Mouse (Mus musculus): ENCODE results near the gene Dlgap4. TPM values are rescaled to one million over a fixed set of nuclear protein-coding genes. Genes with fewer than 3 reads are reported as not detected.
A peak's percentile ranks its signal among the peaks of the same experiment; 100 is the strongest.

Dlgap4 gene
- polyA plus RNA-seq, 1 experiment from 2014 or later = 317 TPM

DNA sequence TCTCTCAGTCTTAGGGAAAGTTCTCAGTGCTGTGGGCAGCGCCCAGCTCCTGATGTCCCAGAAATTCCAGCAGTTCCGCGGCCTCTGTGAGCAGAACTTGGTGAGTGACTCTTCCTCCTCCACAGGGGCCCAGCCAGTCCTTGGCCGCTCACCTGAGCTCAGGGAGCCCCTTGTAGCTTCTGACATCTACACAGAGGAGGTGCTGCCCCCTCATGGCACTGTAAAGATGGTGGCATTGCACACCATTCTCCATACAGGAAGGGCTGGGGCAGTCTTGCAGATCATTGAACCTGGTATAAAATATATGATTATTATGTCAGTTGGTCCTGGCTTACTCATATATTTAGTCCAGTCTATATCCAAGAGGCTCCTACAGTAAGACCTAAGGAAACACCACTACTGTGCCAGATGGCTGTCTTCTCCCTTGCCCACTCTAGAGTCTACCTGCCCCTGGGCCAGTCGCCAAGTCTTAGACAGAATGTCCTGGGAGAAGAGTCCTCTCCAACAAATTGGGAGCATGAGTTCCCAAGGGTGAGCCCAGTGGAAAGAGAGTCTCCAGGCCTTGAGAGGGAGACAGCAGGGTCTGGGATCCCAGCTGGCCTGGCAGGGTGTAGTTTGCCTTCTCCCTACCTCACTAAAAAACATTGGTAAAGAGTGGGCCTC is 147.5 kb downstream of the Dlgap4 start:
- ATAC-seq (replicated peaks) = no peak; the same call in 1 of the 2 replicates
- Histone ChIP-seq H3K9me3 (no peaks in the 10 kb centered on the region), H3K36me3 (peaks cover 81% of the 10 kb centered on the region), H3K4me1 (no peaks in the 10 kb centered on the region), H3K9ac (replicated peaks) (no peak overlapping the region), H3K27me3 (no peaks in the 10 kb centered on the region), H3K4me2 (replicated peaks) (no peak overlapping the region), H3K4me3 (no peak overlapping the region), H3K27ac (replicated peaks) (no peak overlapping the region)
- 92% methylated on average over 5 of the region's 5 CpGs for WGBS

DNA sequence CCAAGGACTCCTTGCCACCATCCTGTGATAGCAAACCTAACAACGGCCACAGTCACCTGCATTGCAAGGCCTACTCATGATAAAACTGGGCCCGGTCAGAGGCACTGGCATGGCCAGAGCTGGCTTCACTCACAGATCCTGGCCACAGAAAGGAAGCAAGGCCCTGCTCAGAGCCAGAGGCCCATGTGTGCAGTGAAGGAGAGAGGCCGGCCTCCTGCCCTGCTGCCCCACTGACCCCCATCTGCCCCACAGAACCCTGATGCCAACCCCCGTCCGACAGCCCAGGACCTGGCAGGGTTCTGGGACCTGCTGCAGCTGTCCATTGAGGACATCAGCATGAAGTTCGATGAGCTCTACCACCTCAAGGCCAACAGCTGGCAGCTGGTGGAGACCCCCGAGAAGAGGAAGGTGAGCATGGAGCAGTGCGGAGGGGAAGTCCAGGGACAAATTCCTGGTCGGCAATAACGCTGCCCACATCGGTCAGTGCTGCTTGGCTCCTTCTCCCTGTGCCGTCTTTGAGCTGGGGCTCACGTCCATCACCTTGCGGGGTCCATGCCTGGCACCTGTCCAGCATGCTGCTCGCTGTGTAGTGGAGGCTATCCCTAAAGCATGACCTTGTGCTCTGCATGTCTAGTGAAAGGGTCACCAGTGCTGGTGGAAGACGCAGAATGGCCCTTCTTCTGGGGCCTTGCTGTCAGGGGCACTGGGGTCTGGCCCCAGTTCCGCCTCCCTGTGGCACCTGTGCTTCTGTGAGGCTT is 148.2 kb downstream of the Dlgap4 start:
- 95% methylated on average over 17 of the region's 17 CpGs for WGBS
- Histone ChIP-seq H3K9me3 (no peaks in the 10 kb centered on the region), H3K27ac (replicated peaks) (no peak overlapping the region), H3K4me2 (replicated peaks) (no peak overlapping the region), H3K4me1 (0 out of 2 replicates have a peak, but pooled peaks cover 4% of the 10 kb centered on the region), H3K9ac (replicated peaks) (no peak overlapping the region), H3K27me3 (no peaks in the 10 kb centered on the region), H3K4me3 (no peak overlapping the region), H3K36me3 (peaks cover 74% of the 10 kb centered on the region)
- ATAC-seq (replicated peaks) = no peak

DNA sequence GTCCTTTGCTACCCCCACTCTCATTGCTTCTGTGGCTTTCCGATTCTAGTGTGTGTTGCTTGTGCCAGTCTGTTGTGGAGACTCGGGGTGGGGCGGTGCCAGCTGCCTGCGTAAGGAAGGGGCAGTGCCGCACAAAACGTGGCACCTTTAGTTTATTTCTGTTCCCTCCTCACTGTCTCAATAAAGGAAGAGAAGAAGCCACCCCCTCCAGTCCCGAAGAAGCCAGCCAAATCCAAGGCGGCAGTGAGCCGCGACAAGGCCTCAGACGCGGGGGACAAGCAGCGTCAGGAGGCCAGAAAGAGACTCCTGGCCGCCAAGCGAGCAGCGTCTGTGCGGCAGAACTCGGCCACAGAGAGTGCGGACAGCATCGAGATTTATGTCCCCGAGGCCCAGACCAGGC is 149.0 kb downstream of the Dlgap4 start:
- Histone ChIP-seq H3K9ac (replicated peaks) (no peak overlapping the region), H3K27ac (replicated peaks) (no peak overlapping the region), H3K4me2 (replicated peaks) (no peak overlapping the region), H3K27me3 (no peaks in the 10 kb centered on the region), H3K4me3 (no peak overlapping the region), H3K4me1 (0 out of 2 replicates have a peak, but pooled peaks cover 6% of the 10 kb centered on the region), H3K36me3 (peaks cover 66% of the 10 kb centered on the region), H3K9me3 (no peaks in the 10 kb centered on the region)
- ATAC-seq (replicated peaks) = no peak
- WGBS = 89% methylated on average over 21 of the region's 21 CpGs

DNA sequence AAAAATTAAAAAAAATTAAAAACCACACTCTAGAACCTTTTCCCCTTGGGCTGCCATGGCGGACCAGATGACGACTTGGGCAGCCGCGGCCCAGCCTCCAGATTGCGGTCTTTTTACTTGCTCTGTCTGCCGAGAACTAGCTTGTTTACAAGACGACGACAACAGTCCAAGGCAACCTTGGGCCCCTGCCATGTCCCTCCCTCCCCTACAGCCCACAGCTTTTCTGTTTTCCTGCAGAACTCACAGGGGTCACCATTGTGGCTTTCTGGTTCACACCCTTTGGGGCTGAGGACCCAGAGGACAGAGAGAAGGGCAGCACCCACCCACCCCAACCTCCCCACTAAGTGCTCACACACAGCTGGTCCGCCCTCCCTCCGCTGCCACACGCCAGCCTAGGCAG is 149.6 kb downstream of the Dlgap4 start:
- Histone ChIP-seq H3K27ac (replicated peaks) (no peak overlapping the region; the same call in 1 of the 2 replicates), H3K4me1 (0 out of 2 replicates have a peak, but pooled peaks cover 6% of the 10 kb centered on the region), H3K27me3 (no peaks in the 10 kb centered on the region), H3K9ac (replicated peaks) (no peak overlapping the region), H3K4me3 (no peak overlapping the region), H3K4me2 (replicated peaks) (no peak overlapping the region), H3K36me3 (peaks cover 60% of the 10 kb centered on the region), H3K9me3 (no peaks in the 10 kb centered on the region)
- WGBS = 76% methylated on average over 11 of the region's 11 CpGs
- ATAC-seq (replicated peaks) = no peak

DNA sequence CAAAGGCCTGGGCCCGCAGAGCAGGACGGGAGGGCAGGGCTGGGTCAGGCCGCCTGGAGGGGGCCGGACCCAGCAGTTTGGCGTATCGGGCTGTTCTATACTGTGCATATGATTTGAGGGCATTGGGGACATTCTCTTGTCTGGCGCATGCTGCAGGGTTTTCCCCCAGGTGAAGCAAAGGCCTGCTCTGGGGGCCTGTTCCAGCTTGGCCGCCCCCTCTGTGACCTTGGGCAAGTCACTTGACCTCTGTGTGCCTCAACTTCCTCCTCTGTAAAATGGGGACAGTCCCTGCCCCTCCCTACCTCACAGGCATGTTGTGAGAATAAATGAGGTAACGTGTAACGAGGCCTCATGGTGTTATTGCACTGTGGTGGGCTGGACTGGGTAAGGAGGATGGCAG is 150.5 kb downstream of the Dlgap4 start:
- WGBS = 94% methylated on average over 10 of the region's 10 CpGs
- Histone ChIP-seq H3K9ac (replicated peaks) (no peak overlapping the region), H3K4me2 (replicated peaks) (no peak overlapping the region), H3K27ac (replicated peaks) (no peak overlapping the region), H3K36me3 (peaks cover 50% of the 10 kb centered on the region), H3K4me3 (no peak overlapping the region), H3K9me3 (no peaks in the 10 kb centered on the region), H3K27me3 (no peaks in the 10 kb centered on the region), H3K4me1 (0 out of 2 replicates have a peak, but pooled peaks cover 6% of the 10 kb centered on the region)
- ATAC-seq (replicated peaks) = no peak

DNA sequence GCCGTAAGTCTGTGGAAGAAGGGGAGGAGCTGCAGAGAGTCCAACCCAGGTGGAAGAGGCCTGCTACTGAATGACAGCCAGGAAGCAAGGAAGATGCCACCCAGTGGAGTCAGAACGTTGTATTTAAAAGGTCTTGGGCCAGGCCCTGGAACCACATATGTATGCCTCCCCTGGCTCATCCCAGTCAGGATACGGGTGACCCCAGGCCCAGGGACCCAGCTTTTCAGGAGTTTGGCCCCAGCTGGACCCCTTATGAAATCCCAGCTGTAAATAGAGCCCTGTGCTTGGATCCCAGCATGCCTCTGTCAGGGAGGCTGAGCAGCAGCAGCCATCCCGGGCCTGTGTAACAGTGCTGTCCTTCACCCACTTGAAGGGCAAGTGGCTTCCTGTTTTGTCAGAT is 151.2 kb downstream of the Dlgap4 start:
- Histone ChIP-seq H3K4me2 (replicated peaks) (no peak overlapping the region), H3K36me3 (peaks cover 43% of the 10 kb centered on the region), H3K4me3 (no peak overlapping the region), H3K27ac (replicated peaks) (no peak overlapping the region; the same call in 1 of the 2 replicates), H3K9me3 (no peaks in the 10 kb centered on the region), H3K27me3 (no peaks in the 10 kb centered on the region), H3K9ac (replicated peaks) (no peak overlapping the region), H3K4me1 (0 out of 2 replicates have a peak, but pooled peaks cover 6% of the 10 kb centered on the region)
- WGBS = 77% methylated on average over 4 of the region's 4 CpGs
- ATAC-seq (replicated peaks) = no peak

DNA sequence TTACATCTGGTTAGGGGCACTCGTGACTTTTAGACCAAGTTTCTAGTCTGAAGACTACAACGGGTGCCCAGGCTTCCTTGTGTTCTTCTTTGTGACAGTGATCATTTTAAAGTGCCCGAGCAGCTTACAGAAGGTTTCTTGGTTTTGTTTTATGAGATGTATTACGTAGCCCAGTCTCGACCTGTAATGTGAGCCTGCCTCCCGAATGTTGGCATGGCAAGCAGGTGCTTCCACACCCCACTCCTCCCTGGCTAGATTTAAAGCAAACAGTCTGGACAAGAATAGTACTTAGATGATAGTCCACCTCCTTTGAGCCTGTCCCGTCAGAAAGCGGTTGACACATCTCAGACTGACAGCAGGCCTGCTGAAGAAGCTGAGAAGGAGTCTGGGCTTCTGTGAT is 152.1 kb downstream of the Dlgap4 start:
- no peak overlapping the region for H3K4me2 ChIP-seq (replicated peaks)
- H3K27ac ChIP-seq (replicated peaks) = no peak overlapping the region
- H3K9ac ChIP-seq (replicated peaks) = no peak overlapping the region
- 0 out of 2 replicates have a peak, but pooled peaks cover 6% of the 10 kb centered on the region for H3K4me1 ChIP-seq
- no peak overlapping the region for H3K4me3 ChIP-seq
- no peaks in the 10 kb centered on the region for H3K27me3 ChIP-seq
- peaks cover 35% of the 10 kb centered on the region for H3K36me3 ChIP-seq
- no peak for ATAC-seq (replicated peaks)
- 88% methylated on average over 8 of the region's 8 CpGs for WGBS
- no peaks in the 10 kb centered on the region for H3K9me3 ChIP-seq

DNA sequence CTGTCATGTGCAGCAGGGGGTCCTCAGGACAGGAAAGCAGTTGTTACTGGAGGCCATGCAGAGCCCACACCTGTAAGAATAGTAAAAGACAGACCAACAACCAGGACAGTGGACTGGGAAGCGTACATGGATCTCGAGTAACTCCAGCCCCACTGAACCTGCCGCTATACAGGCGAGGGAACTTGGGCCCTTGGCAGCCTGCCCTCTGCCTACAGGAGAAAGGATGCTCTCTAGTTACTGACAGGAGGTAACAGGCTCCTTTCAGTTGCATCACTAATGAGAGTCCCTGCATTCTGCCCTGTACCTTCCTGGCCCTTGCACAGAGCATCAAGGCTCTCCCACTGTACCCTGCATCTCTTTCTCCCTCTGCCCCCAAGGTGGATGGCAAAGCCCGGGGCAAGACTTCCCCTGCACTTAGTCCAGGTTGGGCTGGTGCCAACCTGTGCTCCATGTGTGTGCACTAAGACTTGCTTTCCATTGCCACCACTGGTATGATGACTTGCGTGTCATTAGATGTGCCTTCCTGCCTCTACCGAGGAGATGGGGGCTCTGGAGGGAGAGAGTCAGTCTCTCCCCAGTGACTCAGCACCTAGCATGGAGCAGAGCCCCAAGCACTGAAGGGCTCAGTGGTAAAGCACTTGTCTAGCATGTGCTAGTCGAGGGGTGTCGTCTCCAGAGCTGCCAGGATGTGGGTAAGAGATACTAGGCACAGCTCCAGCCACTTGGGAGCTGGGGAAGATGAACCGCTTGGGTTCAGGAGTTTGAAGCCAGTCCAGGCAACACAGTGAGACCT is 152.9 kb downstream of the Dlgap4 start:
- Histone ChIP-seq H3K27ac (replicated peaks) (no peak overlapping the region), H3K4me1 (0 out of 2 replicates have a peak, but pooled peaks cover 6% of the 10 kb centered on the region), H3K4me2 (replicated peaks) (no peak overlapping the region), H3K9ac (replicated peaks) (no peak overlapping the region), H3K36me3 (peaks cover 26% of the 10 kb centered on the region), H3K4me3 (no peak overlapping the region), H3K27me3 (no peaks in the 10 kb centered on the region), H3K9me3 (no peaks in the 10 kb centered on the region)
- 56% methylated on average over 10 of the region's 10 CpGs for WGBS
- no peak; the same call in 1 of the 2 replicates for ATAC-seq (replicated peaks)

DNA sequence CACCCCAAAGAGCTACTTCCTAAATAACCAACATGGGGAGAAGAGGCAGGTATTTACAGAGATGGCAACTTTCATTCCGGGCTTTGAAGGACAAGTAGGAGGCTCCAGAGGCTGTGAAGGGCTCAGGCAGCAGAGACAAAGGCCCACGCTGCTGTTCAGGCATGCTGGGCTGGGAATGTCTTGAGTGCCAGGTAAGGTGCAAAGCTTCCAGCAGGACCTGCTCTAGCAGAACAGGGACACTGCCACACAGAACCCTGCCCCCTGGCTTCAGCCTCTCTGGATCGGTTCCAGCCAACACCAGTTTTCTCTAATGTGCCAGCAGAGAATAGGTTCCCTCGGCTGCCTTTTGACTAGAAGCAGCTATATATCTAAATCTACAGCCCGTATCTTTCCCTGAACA is 153.6 kb downstream of the Dlgap4 start:
- Histone ChIP-seq H3K9me3 (no peaks in the 10 kb centered on the region), H3K27me3 (no peaks in the 10 kb centered on the region), H3K4me1 (0 out of 2 replicates have a peak, but pooled peaks cover 6% of the 10 kb centered on the region), H3K27ac (replicated peaks) (peak overlapping the region; percentile 51; the same call in 1 of the 2 replicates), H3K9ac (replicated peaks) (no peak overlapping the region), H3K4me2 (replicated peaks) (no peak overlapping the region), H3K4me3 (no peak overlapping the region), H3K36me3 (peaks cover 20% of the 10 kb centered on the region)
- 0 out of 2 replicates have a peak, but pooled peaks have one; percentile 7 for ATAC-seq (replicated peaks)
- 67% methylated on average over 5 of the region's 5 CpGs for WGBS

DNA sequence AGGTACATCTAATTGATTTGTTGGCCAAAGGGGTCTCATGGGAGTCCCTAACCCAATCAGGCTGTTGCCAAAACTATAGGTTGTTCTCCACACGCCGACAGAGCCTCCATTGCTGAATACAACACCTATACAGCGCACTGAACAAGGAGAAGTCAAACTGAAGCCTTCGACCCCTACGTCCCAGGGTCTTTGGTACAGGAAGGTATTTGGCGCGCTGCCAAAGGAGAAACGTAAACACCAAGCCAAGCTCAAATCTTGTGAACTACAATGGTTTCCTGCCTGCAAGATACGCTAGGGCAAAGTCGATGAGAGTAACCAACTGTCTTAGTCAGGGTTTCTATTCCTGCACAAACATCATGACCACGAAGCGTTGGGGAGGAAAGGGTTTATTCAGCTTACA is 155.8 kb downstream of the Dlgap4 start:
- ATAC-seq (replicated peaks) = no peak
- Histone ChIP-seq H3K27me3 (no peaks in the 10 kb centered on the region), H3K4me3 (no peak overlapping the region), H3K4me2 (replicated peaks) (no peak overlapping the region), H3K4me1 (peaks cover 9% of the 10 kb centered on the region; the same call in 1 of the 2 replicates), H3K9ac (replicated peaks) (no peak overlapping the region), H3K9me3 (no peaks in the 10 kb centered on the region), H3K27ac (replicated peaks) (no peak overlapping the region), H3K36me3 (no peaks in the 10 kb centered on the region; the same call in 1 of the 2 replicates)
- WGBS = 86% methylated on average over 12 of the region's 12 CpGs

DNA sequence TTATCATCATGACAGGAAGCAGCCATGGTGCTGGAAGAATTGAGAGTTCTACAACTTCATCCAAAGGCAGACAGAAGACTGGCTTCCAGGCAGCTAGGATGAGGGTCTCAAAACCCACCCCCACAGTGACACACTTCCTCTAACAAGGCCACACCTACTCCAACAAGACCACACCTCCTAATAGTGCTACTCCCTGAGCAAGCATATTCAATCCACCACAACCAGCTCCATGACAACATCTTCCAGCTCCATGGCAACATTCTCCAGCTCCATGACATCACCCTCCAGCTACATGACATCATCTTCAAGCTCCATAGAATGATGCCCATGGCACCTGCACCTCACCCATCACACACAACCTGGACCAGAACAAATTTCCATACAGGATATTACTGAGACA is 160.0 kb downstream of the Dlgap4 start:
- ATAC-seq (replicated peaks) = no peak

More for the DNA sequence above, 160.0 kb downstream of the Dlgap4 start:
- Histone ChIP-seq H3K4me1 (peaks cover 25% of the 10 kb centered on the region), H3K4me3 (no peak overlapping the region), H3K27ac (replicated peaks) (no peak overlapping the region), H3K36me3 (no peaks in the 10 kb centered on the region), H3K9me3 (no peaks in the 10 kb centered on the region), H3K27me3 (no peaks in the 10 kb centered on the region), H3K4me2 (replicated peaks) (no peak overlapping the region), H3K9ac (replicated peaks) (no peak overlapping the region)

Measured in forebrain, embryonic 15.5 days (tissue).